Mouse (Mus musculus) G1E (cell line): ENCODE data around the gene Iqcn. TPM values are rescaled to one million over a fixed set of nuclear protein-coding genes. Genes with fewer than 3 reads are reported as not detected.

Experiments
- ATAC-seq: 2 replicates; pipeline ENCODE4 v1.8.0; 2016; ENCODE audit warnings: mild to moderate bottlenecking; ENCODE audit not compliant: insufficient number of reproducible peaks, poor library complexity, low FRiP score, severe bottlenecking; ENCODE audit errors: extremely low read depth
- DNase-seq: peaks from one replicate; pipeline ENCODE4 v3.0.0; 2012; ENCODE audit warnings: low spot score
- H3K27me3 ChIP-seq: 2 replicates; pipeline ENCODE4 v1.6.1; 2012; ENCODE audit warnings: mild to moderate bottlenecking, low read length, inconsistent platforms; ENCODE audit not compliant: insufficient read depth
- H3K36me3 ChIP-seq: replicated peaks from 2 replicates; pipeline ENCODE3; 2012; ENCODE audit warnings: mild to moderate bottlenecking, inconsistent platforms
- H3K4me1 ChIP-seq: 2 replicates; pipeline ENCODE4 v1.6.1; 2012; ENCODE audit warnings: low read depth, low read length, inconsistent platforms, mixed read lengths; ENCODE audit not compliant: insufficient read depth
- H3K4me3 ChIP-seq: 2 replicates; pipeline ENCODE4 v1.5.1; 2012; ENCODE audit warnings: low read depth, mild to moderate bottlenecking, inconsistent platforms, low read length, moderate library complexity, mixed read lengths
- H3K9me3 ChIP-seq: replicated peaks from 2 replicates; pipeline ENCODE4 v1.6.1; 2012; ENCODE audit warnings: inconsistent platforms
- CTCF ChIP-seq: IDR thresholded peaks from 2 replicates; pipeline ENCODE4 v1.5.1; 2012; ENCODE audit warnings: low read depth, low read length, inconsistent platforms, mixed read lengths
- GATA1 ChIP-seq: IDR thresholded peaks from 2 replicates; pipeline ENCODE4 v1.6.1; 2012; ENCODE audit warnings: borderline replicate concordance, low read length, inconsistent platforms, mixed read lengths
- GATA2 ChIP-seq: IDR thresholded peaks from 2 replicates; pipeline ENCODE4 v1.6.1; 2012; ENCODE audit warnings: low read depth, low read length, inconsistent platforms, borderline replicate concordance
- POLR2AphosphoS5 ChIP-seq: IDR thresholded peaks from 2 replicates; pipeline ENCODE4 v1.6.1; 2012; ENCODE audit warnings: low read depth, low read length, inconsistent platforms; ENCODE audit not compliant: insufficient replicate concordance
- TAL1 ChIP-seq: conservative IDR thresholded peaks from 2 replicates; pipeline ENCODE4 v1.6.1; 2012; ENCODE audit warnings: low read depth, low read length, inconsistent platforms, mixed read lengths
- polyA plus RNA-seq: library from polyadenylated mRNA; stranded (reverse); fragments of >175 nt; gene quantifications from 2 replicates; pipeline ENCODE4 v1.2.3, GENCODE M21; 2012
- total RNA-seq, 2 experiments: library from RNA; stranded (forward) in 1 of 2; stranded (reverse) in 1 of 2; fragments of 200-1000 nt in 1 of 2; fragments of >200 nt in 1 of 2; fragmentation: Nextera tagmentation in 1 of 2; gene quantifications; 2 replicates each; pipeline ENCODE4 v1.2.3; 2014 to 2017

Iqcn gene
- total and polyA plus RNA-seq, 3 experiments, result 0.05 TPM; not detected in 2

DNA sequence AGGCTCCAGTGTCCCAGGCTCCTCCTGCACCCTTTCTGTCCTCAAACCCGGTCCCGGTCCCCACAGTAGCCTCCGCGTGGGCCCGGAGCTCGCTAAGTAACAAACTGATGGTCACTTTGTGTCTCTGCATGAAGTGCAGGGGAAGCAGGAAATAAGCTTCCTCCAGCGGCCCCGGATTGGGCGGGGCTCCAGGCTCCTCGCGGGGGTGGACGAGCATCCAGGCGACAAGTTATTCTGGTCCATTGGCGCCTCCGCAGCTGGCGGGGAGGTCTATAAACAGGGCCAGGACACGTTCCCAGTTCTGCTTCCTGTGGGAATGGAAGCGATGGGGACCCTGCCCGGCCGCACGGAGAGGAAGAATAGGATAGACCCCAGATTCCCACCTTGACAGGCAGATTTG, 49.9 kb downstream of the Iqcn start:
- H3K9me3 ChIP-seq, result no peaks in the 10 kb centered on the region
- H3K36me3 ChIP-seq, result peaks cover 33% of the 10 kb centered on the region
- ATAC-seq (no peak), DNase-seq (peak; percentile 89)
- peaks cover 21% of the 10 kb centered on the region for H3K27me3 ChIP-seq
- no peak for TF ChIP-seq POLR2AphosphoS5
- H3K4me3 ChIP-seq, result peak overlapping the region; percentile 69
- peaks cover 56% of the 10 kb centered on the region for H3K4me1 ChIP-seq

DNA sequence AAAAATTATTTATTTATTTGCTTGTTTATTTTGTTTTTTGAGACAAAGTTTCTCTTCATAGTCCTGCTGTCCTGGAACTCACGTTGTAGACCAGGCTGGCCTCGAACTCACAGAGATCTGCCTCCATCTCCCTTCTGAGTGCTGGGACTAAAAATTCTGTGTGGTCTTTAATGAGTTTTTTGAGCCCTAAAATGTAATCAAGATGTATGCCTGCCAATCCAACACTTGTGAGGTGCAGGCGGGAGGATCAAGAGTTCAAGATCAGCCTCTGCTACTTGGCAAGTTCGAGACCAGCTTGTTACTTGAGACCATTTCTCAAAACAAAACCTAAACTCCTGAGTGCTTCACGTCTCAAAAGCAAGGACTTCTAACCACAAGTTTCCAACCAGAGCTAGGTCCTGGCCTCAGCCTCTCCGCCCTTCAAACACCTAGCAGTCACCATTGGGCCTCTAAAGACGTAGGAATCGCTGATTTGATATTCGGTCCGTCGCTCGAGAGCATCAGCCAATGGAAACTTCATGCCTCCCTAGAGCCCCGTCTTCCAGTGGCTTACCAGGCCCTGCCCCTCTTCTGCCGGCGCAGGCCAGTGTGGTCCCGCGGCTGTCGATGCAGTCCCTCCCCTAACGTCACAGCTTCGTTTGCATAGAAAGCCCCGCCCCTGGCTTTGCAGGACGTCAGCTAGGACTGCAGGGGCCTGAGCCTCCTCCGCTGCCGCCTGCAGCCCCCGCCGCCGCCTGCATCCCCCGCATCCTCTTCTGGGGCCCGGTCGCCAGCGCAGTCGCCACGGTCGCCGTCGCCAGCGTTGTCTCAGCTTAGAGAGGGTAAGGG, 51.0 kb downstream of the Iqcn start, which contains the start of gene Rab3a:
TSS of gene Rab3a (plus strand) at position 637 of the 828 bp plus-strand sequence.
- Histone ChIP-seq H3K27me3 (peaks cover 11% of the 10 kb centered on the region), H3K9me3 (no peaks in the 10 kb centered on the region), H3K4me3 (peak within 1 kb of the TSS; percentile 86), H3K36me3 (peaks cover 44% of the 10 kb centered on the region), H3K4me1 (peaks cover 67% of the 10 kb centered on the region)
- ATAC-seq (peak; percentile 97), DNase-seq (peak; percentile 98)
- no peak for TF ChIP-seq CTCF
- no peak for TF ChIP-seq POLR2AphosphoS5
- no peak for TF ChIP-seq TAL1
- no peak for TF ChIP-seq GATA1
- no peak for TF ChIP-seq GATA2

DNA sequence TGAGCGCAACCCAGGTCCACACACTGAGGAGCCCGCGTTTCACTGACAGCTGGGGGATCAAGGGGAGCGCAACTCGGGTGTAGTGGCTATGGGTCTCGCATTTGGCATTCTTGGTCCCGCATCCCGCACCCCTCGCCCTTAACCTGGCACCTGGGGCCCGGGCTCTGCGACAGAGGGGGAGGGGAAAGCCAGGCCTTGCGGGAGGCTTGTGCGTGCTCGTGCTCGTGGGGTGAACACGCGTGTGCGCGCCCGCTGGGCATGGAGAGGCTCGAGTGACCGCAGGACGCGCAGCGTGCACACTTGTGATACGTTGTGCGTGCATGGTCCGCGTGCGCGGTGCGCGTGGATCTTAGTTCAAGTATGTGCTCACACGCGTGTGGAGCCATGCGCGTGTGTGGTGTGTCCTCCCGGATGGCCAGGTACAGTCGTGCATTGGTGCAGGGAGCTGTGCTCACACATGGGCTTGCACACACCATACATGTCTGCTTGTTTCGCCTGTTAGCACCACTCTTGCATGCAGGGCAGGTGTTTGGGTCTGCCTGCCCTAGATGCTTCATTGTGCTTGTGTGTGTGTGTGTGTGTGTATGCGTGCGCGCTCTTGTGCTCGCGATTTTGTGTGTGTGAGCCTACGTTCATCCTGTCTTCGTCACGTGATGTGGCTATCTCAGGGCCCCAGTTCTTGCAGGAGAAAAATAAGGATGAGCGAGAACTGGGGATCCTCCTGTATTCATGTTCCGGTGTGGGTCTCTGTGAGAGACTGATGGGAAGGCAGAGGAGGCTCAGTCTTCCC, 51.8 kb downstream of the Iqcn start:
- peak overlapping the region; percentile 86 for H3K4me3 ChIP-seq
- peaks cover 51% of the 10 kb centered on the region for H3K36me3 ChIP-seq
- ATAC-seq, result no peak
- peaks cover 4% of the 10 kb centered on the region for H3K27me3 ChIP-seq
- no peak for DNase-seq
- H3K4me1 ChIP-seq, result peaks cover 75% of the 10 kb centered on the region
- TF ChIP-seq POLR2AphosphoS5 (no peak), CTCF (no peak), TAL1 (no peak), GATA2 (no peak), GATA1 (no peak)
- no peaks in the 10 kb centered on the region for H3K9me3 ChIP-seq

DNA sequence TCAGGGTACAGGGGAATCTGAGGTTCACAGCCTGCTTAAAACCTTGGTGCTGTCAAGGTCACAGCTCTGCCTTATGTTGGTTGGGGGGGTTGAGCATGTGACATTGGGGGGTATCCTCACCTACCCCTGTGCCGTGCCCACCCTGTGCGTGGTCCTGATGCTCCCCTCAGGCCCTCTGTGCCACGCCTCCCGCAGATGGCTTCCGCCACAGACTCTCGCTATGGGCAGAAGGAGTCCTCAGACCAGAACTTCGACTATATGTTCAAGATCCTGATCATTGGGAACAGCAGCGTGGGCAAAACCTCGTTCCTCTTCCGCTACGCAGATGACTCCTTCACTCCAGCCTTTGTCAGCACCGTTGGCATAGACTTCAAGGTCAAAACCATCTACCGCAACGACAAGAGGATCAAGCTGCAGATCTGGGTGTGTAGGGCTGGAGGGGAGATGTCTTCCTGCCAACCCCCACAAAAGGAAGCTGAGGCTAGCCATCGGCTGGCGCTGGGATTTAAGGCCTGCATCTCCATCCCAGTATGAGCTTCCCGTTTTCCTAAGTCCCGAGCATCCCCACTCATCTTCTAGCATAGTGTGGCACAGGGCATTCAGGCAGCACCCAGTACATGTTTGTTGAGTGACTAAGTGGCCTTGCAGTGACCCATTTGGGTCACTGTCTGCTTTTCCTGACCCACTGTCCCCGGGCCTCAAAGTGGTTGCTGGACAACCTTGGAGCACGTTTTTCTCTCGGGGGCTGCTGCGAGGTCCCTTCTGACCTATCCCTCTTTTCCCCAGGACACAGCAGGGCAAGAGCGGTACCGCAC, 52.6 kb downstream of the Iqcn start:
- ATAC-seq, result no peak
- TF ChIP-seq TAL1, result no peak
- no peak for TF ChIP-seq GATA1
- no peak for TF ChIP-seq POLR2AphosphoS5
- no peak for TF ChIP-seq CTCF
- no peak for TF ChIP-seq GATA2
- Histone ChIP-seq H3K36me3 (peaks cover 51% of the 10 kb centered on the region), H3K4me1 (peaks cover 79% of the 10 kb centered on the region), H3K9me3 (no peaks in the 10 kb centered on the region), H3K4me3 (peak overlapping the region; percentile 86), H3K27me3 (no peaks in the 10 kb centered on the region)
- DNase-seq, result no peak

DNA sequence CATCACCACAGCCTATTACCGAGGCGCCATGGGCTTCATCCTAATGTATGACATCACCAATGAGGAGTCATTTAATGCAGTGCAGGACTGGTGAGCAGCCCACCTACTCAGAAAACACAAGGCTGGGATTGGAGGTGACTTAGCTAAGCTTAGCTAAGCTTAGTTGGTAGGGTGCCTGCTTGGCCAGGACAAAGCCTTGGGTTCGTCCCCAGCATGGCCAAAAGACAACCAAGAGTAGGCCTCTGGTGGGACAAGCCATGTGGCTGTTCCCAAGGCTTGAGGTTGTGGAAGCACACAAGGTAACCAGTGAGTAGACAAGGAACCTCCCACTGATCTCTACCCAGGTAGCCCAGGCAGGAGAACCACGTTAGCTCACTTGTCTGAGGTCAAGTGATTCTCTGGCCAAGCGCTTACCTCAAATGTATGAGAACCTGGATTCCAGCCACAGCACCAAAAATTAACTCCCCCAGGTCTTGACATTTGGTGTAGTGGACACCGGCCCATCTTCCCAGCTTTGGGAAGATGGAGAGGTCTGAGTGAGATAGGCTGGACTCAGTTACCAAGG, 53.3 kb downstream of the Iqcn start:
- Histone ChIP-seq H3K27me3 (no peaks in the 10 kb centered on the region), H3K9me3 (no peaks in the 10 kb centered on the region), H3K4me1 (peaks cover 84% of the 10 kb centered on the region), H3K36me3 (peaks cover 51% of the 10 kb centered on the region), H3K4me3 (no peak overlapping the region)
- ATAC-seq (no peak), DNase-seq (no peak)
- no peak for TF ChIP-seq CTCF
- no peak for TF ChIP-seq TAL1
- no peak for TF ChIP-seq GATA1
- TF ChIP-seq POLR2AphosphoS5, result no peak
- TF ChIP-seq GATA2, result no peak
